Mouse (Mus musculus): ENCODE measurements around the gene Cfap300. TPM values are rescaled to one million over a fixed set of nuclear protein-coding genes. Genes with fewer than 3 reads are reported as not detected.

Cfap300 gene
- total RNA-seq, 2 experiments from 2014 or later: 10.8 to 13.3 TPM

- TF ChIP-seq CTCF (conservative IDR thresholded peaks at IDR 0.05): no peak
- Histone ChIP-seq H3K4me3 (no peak overlapping the region), H3K27ac (no peak overlapping the region)
- no peak for DNase-seq (ENCODE audit: low spot score in 2 of 2)
These were observed 65.0 kb downstream of the Cfap300 start for GRCm38 (mm10) chr9:7977587-7977986.

GRCm38 (mm10) chr9:7971993-7972392, 70.6 kb downstream of the Cfap300 start:
- no peak for TF ChIP-seq CTCF (conservative IDR thresholded peaks at IDR 0.05)
- no peak for DNase-seq (ENCODE audit: low spot score in 2 of 2)
- H3K27ac ChIP-seq: no peak overlapping the region
- no peak overlapping the region for H3K4me3 ChIP-seq

Other genes with a start within 250 kb of the Cfap300 start
- gene Birc2, start 205.8 kb downstream of the Cfap300 start, total RNA-seq (2021): 10 to 100 TPM; 32.7 to 37.6 TPM
- 1 to 10 TPM; 1.1 to 3.0 TPM for gene Birc3, start 169.6 kb downstream of the Cfap300 start, total RNA-seq (2021)
- gene Yap1, start 38.2 kb downstream of the Cfap300 start, total RNA-seq (2021): 10 to 100 TPM; 15.7 to 17.7 TPM
- 10 to 100 TPM; 15.0 to 17.0 TPM for gene Cep126, start 91.5 kb upstream of the Cfap300 start, total RNA-seq (2021)

All from layer of hippocampus, adult 2 months (tissue).